Mouse (Mus musculus) intestine, embryonic 14.5 days (tissue): ENCODE measurements around the gene Fmo2. TPM values are rescaled to one million over a fixed set of nuclear protein-coding genes. Genes with fewer than 3 reads are reported as not detected.

Experiments
- ATAC-seq: fragments of 200-750 bp; cut with Nextera tagmentation; replicated peaks from 2 replicates; pipeline ENCODE4 v1.8.0; 2017; ENCODE audit warnings: low read depth, moderate number of reproducible peaks, moderate TSS enrichment, moderate library complexity; ENCODE audit not compliant: low FRiP score, low TSS enrichment
- DNase-seq: peaks from one replicate; pipeline ENCODE4 v3.0.0-alpha.2; 2018; ENCODE audit warnings: low spot score
- H3K27ac ChIP-seq: fragments of 300-500 bp; sonication (generic); 2 replicates; pipeline ENCODE4 v1.5.1; 2014; ENCODE audit warnings: low read depth, mild to moderate bottlenecking, control low read depth
- H3K27me3 ChIP-seq: fragments of 300-500 bp; sonication (generic); replicated peaks from 2 replicates; pipeline ENCODE4 v1.6.1; 2014; ENCODE audit warnings: low read length, control low read depth; ENCODE audit not compliant: control insufficient read depth, insufficient read depth
- H3K36me3 ChIP-seq: fragments of 300-500 bp; sonication (generic); 2 replicates; pipeline ENCODE4 v1.6.1; 2014; ENCODE audit warnings: low read length, control low read depth; ENCODE audit not compliant: control insufficient read depth, insufficient read depth
- H3K4me1 ChIP-seq: fragments of 300-500 bp; sonication (generic); replicated peaks from 2 replicates; pipeline ENCODE4 v1.6.1; 2014; ENCODE audit warnings: low read length, control low read depth, mixed read lengths; ENCODE audit not compliant: control insufficient read depth, insufficient read depth
- H3K4me2 ChIP-seq: fragments of 300-500 bp; sonication (generic); 2 replicates; pipeline ENCODE4 v1.6.1; 2014; ENCODE audit warnings: low read length
- H3K4me3 ChIP-seq: fragments of 300-500 bp; sonication (generic); 2 replicates; pipeline ENCODE4 v1.5.1; 2014; ENCODE audit warnings: low read depth, low read length, control low read depth, mixed read lengths
- H3K9ac ChIP-seq: fragments of 300-500 bp; sonication (generic); 2 replicates; pipeline ENCODE4 v1.6.1; 2014; ENCODE audit warnings: mild to moderate bottlenecking, low read length
- H3K9me3 ChIP-seq: fragments of 300-500 bp; sonication (generic); 2 replicates; pipeline ENCODE4 v1.6.1; 2016; ENCODE audit warnings: low read length, control low read depth; ENCODE audit not compliant: control insufficient read depth
- WGBS: fragments of 180-500 bp; shearing (Covaris S2); extraction: QIAGEN DNeasy Blood & Tissue Kit; methylation state at CpG from one replicate; pipeline ENCODE4 v1.1.7; 2014; 5-methylcytosine and 5-hydroxymethylcytosine counted together
- polyA plus RNA-seq: library from polyadenylated mRNA; unstranded; fragments of >200 nt; fragmentation: Nextera tagmentation; extraction: Ambion mirVana; gene quantifications from 2 replicates; pipeline ENCODE4 v1.2.1, GENCODE M21; 2014

Fmo2 gene
- 0.22 and 1.5 TPM in 2 replicates for polyA plus RNA-seq

DNA sequence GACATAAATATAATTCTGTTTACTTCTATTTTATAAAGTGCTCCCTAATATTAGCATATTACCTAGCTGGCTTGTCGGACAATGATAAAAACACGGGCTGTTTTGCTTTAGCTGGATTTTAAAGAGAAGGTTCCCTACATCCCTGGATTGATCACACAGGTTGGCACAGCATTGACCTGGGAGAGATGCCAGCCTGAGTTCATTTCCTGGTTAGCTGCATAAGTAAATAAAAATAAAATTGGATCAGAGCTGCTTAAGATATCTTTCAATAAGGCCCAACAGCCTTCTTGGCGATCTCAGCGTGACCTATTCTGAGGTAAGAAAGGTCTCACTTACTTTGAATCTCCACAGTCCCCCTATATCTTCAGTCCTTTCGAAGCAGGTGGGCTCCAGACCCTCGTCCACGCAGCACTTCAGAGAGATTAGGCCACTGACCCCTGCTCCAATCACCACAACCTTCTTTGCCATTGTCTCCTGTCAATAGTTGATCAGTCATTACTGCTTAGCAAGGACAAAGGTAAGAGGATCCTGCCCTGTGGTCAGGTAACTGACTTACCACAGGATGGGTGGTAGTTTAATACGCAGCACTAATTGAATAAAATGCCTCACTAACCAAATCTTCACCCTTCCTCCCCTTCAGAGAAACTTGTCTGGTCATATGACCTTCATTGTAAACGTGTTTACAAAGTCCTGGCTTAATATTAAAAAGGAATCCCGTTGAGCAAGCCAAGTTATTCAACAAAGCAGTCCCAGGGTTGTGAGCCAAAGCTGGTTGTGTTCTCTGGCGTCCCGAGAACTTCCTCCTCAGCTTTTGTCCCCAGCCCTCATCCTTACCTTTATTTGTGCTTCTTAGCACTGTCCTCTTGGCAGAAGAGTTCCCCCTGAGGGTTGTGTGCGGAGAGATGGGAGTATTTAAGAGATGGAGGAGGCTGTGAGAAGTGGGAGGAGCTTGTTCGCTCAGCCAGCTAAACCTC, at the start of gene Fmo2:
TSS of gene Fmo2 (minus strand) at position 889 of the 974 bp plus-strand sequence.
- Histone ChIP-seq H3K27me3 (no peaks in the 10 kb centered on the region), H3K9ac (no peak within 1 kb of the TSS), H3K36me3 (no peaks in the 10 kb centered on the region), H3K4me2 (no peak within 1 kb of the TSS), H3K9me3 (no peaks in the 10 kb centered on the region), H3K27ac (no peak within 1 kb of the TSS), H3K4me3 (no peak within 1 kb of the TSS), H3K4me1 (no peaks in the 10 kb centered on the region)
- ATAC-seq = no peak
- WGBS = 73% methylated on average over 14 of the region's 14 CpGs
- no peak for DNase-seq

GRCm38 (mm10) chr1:162947934-162948333, 49.4 kb upstream of the Fmo2 start:
- Histone ChIP-seq H3K9me3 (no peaks in the 10 kb centered on the region), H3K36me3 (no peaks in the 10 kb centered on the region), H3K4me3 (no peak overlapping the region), H3K4me2 (no peak overlapping the region), H3K4me1 (no peaks in the 10 kb centered on the region), H3K27ac (no peak overlapping the region), H3K9ac (no peak overlapping the region), H3K27me3 (no peaks in the 10 kb centered on the region)
- 90% methylated on average over 6 of the region's 6 CpGs for WGBS
- ATAC-seq = no peak
- no peak for DNase-seq

DNA sequence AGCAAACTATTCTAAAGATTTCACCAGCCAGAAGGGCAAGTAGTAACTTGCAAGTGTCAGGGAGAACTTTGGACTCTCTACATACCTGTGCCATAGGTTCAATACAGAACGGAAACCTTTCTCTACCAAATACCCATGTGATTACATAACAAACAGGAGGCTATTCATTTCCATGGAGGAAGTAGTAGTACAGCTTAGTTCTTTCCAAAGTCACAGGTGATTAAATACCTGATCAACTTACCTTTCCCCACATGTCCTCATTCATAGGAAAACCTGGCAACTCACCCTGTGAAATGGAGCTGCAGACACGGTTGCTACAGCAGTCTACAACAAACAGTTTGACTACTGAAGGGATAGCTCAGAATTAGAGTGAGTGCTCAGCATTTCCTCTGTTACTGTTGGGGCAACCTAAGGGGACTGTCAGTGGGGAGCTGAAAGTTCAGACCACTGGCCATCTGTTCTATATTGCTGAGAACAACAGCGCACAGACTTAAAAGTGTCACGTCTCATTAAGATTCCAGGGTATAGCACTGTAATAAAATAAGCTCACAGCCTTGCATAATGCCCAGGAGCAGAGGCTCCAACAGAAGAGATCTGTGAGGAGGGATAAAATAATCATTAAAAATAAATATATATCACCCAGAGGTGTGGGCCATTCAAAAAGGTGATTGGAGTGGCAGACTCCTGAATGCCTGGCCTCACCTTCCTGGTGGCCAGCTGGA, 48.5 kb upstream of the Fmo2 start:
- H3K27ac ChIP-seq = no peak overlapping the region
- no peak overlapping the region for H3K4me2 ChIP-seq
- no peak overlapping the region for H3K9ac ChIP-seq
- no peaks in the 10 kb centered on the region for H3K9me3 ChIP-seq
- 71% methylated on average over 4 of the region's 4 CpGs for WGBS
- no peaks in the 10 kb centered on the region for H3K27me3 ChIP-seq
- ATAC-seq = no peak
- no peaks in the 10 kb centered on the region for H3K36me3 ChIP-seq
- no peaks in the 10 kb centered on the region for H3K4me1 ChIP-seq
- DNase-seq = no peak
- no peak overlapping the region for H3K4me3 ChIP-seq

DNA sequence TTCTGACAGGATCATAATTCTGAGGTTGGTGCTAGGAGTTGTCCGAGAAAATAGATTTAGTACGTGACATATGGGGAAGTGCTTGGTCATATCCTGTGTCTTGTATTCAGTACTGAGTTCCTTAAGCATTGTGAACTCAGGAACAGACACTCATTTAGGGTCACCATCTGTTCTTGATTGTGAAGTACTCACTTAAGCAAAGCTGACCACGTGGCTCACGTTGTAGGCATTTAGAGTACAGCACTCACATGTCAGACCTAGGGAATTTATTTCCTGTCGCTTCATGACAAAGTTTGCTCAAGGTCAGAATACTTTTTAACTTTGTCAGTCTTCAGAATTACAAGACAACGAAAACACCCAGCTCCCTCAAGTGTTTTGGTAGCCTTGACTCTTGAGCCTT, 45.2 kb upstream of the Fmo2 start:
- H3K27me3 ChIP-seq = no peaks in the 10 kb centered on the region
- WGBS = 63% methylated on average over 6 of the region's 6 CpGs
- H3K36me3 ChIP-seq = no peaks in the 10 kb centered on the region
- no peaks in the 10 kb centered on the region for H3K4me1 ChIP-seq
- no peak overlapping the region for H3K9ac ChIP-seq
- H3K9me3 ChIP-seq = no peaks in the 10 kb centered on the region
- H3K27ac ChIP-seq = no peak overlapping the region
- no peak for DNase-seq
- H3K4me2 ChIP-seq = no peak overlapping the region
- H3K4me3 ChIP-seq = no peak overlapping the region
- ATAC-seq = no peak

DNA sequence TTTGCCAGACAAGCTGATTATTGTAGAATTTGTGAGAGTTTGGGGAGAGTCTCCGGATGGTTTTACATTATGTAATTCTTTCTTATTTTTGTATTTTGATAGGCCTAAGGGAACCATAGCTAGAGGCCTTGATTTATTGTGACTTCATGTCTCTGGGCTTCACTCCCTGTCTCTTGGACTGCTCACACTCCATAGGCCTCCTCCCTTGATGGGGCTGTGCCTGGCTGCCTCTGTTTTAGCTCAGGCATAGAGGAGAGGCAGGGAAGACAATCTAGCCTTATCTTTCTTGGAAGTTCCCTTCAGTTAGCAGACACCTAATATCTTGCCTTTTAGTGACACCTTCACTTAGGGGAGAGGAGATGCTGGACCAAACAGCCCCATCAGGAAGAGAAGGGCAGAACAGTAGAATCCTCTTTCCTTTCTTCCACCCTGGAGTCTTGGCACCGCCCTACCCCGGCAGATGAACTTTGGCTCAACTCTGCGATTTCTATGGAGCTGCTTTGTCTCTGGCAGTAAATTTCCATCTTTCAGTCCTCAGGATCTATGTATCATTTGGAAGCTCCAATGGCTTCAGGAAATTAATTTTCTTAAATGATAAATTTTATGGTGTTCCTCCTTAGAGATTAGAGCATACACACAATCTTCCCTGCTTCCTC, 40.3 kb upstream of the Fmo2 start:
- no peaks in the 10 kb centered on the region for H3K9me3 ChIP-seq
- H3K4me2 ChIP-seq = no peak overlapping the region
- 75% methylated on average over 4 of the region's 4 CpGs for WGBS
- no peaks in the 10 kb centered on the region for H3K4me1 ChIP-seq
- no peaks in the 10 kb centered on the region for H3K27me3 ChIP-seq
- H3K36me3 ChIP-seq = no peaks in the 10 kb centered on the region
- H3K9ac ChIP-seq = no peak overlapping the region
- H3K4me3 ChIP-seq = no peak overlapping the region
- peak overlapping the region; percentile 38 for H3K27ac ChIP-seq
- ATAC-seq (peak; percentile 82), DNase-seq (no peak)

DNA sequence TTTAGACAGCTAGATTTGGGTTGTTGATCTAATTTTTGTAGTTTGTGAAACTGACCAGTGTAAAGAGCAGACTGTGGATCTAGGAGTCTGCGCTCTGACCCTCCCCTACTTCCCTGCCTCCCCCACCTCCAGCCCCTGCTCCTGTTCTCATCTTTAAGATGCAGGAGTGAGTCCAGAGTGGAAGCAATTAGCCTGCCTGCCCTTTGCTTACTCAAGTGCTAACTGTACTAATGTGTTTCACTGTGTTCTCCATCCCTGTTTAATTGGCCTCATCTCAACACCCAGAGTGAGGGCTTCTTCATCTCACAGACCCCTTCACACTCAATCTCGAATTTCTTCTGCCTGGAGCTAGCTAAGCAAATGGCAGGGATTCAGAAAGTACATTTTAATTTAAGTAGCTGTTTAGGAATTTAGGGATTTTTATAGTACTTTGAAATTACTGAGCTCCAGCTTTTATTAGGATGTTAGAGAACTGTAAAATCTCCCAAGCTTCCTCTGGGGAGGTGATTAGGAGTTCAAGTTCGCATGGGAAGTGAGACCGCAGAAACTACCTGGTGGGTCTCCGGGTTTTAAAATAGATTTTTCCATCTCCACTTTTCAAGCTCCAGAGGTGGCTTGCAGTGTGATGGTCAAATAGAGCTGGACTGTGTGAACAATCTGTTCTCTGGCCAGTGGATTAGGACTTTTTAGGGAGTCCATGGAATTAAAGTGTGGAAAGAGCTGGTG, 39.6 kb upstream of the Fmo2 start:
- no peak overlapping the region for H3K9ac ChIP-seq
- H3K36me3 ChIP-seq = no peaks in the 10 kb centered on the region
- ATAC-seq (no peak; the same call in 1 of the 2 replicates), DNase-seq (no peak)
- WGBS = 64% methylated on average over 5 of the region's 5 CpGs
- no peak overlapping the region for H3K4me2 ChIP-seq
- H3K27me3 ChIP-seq = no peaks in the 10 kb centered on the region
- peak overlapping the region; percentile 33; the same call in 1 of the 2 replicates for H3K27ac ChIP-seq
- no peaks in the 10 kb centered on the region for H3K4me1 ChIP-seq
- H3K4me3 ChIP-seq = no peak overlapping the region
- no peaks in the 10 kb centered on the region for H3K9me3 ChIP-seq

- H3K36me3 ChIP-seq = no peaks in the 10 kb centered on the region
- H3K4me1 ChIP-seq = no peaks in the 10 kb centered on the region
- no peaks in the 10 kb centered on the region for H3K27me3 ChIP-seq
- no peak for ATAC-seq
- DNase-seq = no peak
- no peak within 1 kb of the TSS for H3K4me2 ChIP-seq
- no peaks in the 10 kb centered on the region for H3K9me3 ChIP-seq
- no peak within 1 kb of the TSS for H3K4me3 ChIP-seq
- peak within 1 kb of the TSS; percentile 33; the same call in 1 of the 2 replicates for H3K27ac ChIP-seq
- WGBS = 86% methylated on average over 6 of the region's 6 CpGs
- no peak within 1 kb of the TSS for H3K9ac ChIP-seq
These were observed 38.9 kb upstream of the Fmo2 start, which contains the start of gene Fmo6 for GRCm38 (mm10) chr1:162937415-162937814. TSS of gene Fmo6 (minus strand) at chr1:162937515.
